Mouse (Mus musculus) midbrain, embryonic 15.5 days (tissue): Measurements from ENCODE around the gene Hes1. TPM values are rescaled to one million over a fixed set of nuclear protein-coding genes. Genes with fewer than 3 reads are reported as not detected.

Experiments used
- ATAC-seq: fragments of 200-750 bp; cut with Nextera tagmentation; replicated peaks from 2 replicates; pipeline ENCODE4 v1.8.0; 2017; ENCODE audit warnings: moderate TSS enrichment
- H3K27ac ChIP-seq: fragments of 300-500 bp; sonication (generic); 2 replicates; pipeline ENCODE4 v1.5.1; 2015; ENCODE audit warnings: mild to moderate bottlenecking, inconsistent platforms
- H3K27me3 ChIP-seq: fragments of 300-500 bp; sonication (generic); replicated peaks from 2 replicates; pipeline ENCODE4 v1.6.1; 2015; ENCODE audit warnings: inconsistent platforms
- H3K36me3 ChIP-seq: fragments of 300-500 bp; sonication (generic); replicated peaks from 2 replicates; pipeline ENCODE4 v1.6.1; 2015; ENCODE audit warnings: inconsistent platforms
- H3K4me1 ChIP-seq: fragments of 300-500 bp; sonication (generic); 2 replicates; pipeline ENCODE4 v1.6.1; 2015; ENCODE audit warnings: inconsistent platforms
- H3K4me2 ChIP-seq: fragments of 300-500 bp; sonication (generic); 2 replicates; pipeline ENCODE4 v1.6.1; 2015; ENCODE audit warnings: inconsistent platforms, mild to moderate bottlenecking, moderate library complexity
- H3K4me3 ChIP-seq: fragments of 300-500 bp; sonication (generic); 2 replicates; pipeline ENCODE4 v1.5.1; 2015; ENCODE audit warnings: mild to moderate bottlenecking, inconsistent platforms
- H3K9ac ChIP-seq: fragments of 300-500 bp; sonication (generic); 2 replicates; pipeline ENCODE4 v1.6.1; 2015; ENCODE audit warnings: mild to moderate bottlenecking, inconsistent platforms
- H3K9me3 ChIP-seq: fragments of 300-500 bp; sonication (generic); 2 replicates; pipeline ENCODE4 v1.6.1; 2016; ENCODE audit warnings: inconsistent platforms
- WGBS: fragments of 180-500 bp; shearing (Covaris S2); methylation state at CpG from one replicate; pipeline ENCODE4 v1.1.7; 2015; ENCODE audit warnings: mixed read lengths; 5-methylcytosine and 5-hydroxymethylcytosine counted together
- polyA plus RNA-seq: library from polyadenylated mRNA; unstranded; fragments of >200 nt; fragmentation: Nextera tagmentation; extraction: Ambion mirVana; gene quantifications from 2 replicates; pipeline ENCODE4 v1.2.1, GENCODE M21; 2015

Hes1 gene
- polyA plus RNA-seq, 1 experiment from 2014 or later = 12.4 TPM

- WGBS = under 1% methylated on average over 38 of the region's 38 CpGs
- Histone ChIP-seq H3K4me3 (peak overlapping the region; percentile 53), H3K36me3 (no peaks in the 10 kb centered on the region), H3K4me2 (peak overlapping the region; percentile 99), H3K9ac (peak overlapping the region; percentile 44), H3K27ac (peak overlapping the region; percentile 58), H3K4me1 (peaks cover 61% of the 10 kb centered on the region), H3K9me3 (no peaks in the 10 kb centered on the region), H3K27me3 (peaks cover 27% of the 10 kb centered on the region)
- no peak for ATAC-seq
These were observed 2.1 kb downstream of the Hes1 start for GRCm38 (mm10) chr16:30066184-30066851.

DNA sequence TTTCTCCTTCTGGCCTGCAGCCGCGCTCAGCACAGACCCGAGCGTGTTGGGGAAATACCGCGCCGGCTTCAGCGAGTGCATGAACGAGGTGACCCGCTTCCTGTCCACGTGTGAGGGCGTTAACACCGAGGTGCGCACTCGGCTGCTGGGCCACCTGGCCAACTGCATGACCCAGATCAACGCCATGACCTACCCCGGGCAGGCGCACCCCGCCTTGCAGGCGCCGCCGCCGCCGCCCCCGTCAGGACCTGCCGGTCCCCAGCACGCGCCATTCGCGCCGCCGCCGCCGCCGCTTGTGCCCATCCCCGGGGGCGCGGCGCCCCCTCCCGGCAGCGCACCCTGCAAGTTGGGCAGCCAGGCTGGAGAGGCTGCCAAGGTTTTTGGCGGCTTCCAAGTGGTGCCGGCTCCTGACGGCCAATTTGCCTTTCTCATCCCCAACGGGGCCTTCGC lies 2.7 kb downstream of the Hes1 start:
- no peak for ATAC-seq
- peak overlapping the region; percentile 53 for H3K4me3 ChIP-seq

GRCm38 (mm10) chr16:30068041-30069020 lies 4.1 kb downstream of the Hes1 start:
- 3% methylated on average over 35 of the region's 36 CpGs for WGBS
- no peaks in the 10 kb centered on the region for H3K36me3 ChIP-seq
- H3K27me3 ChIP-seq = peaks cover 28% of the 10 kb centered on the region
- ATAC-seq = no peak
- peak overlapping the region; percentile 19 for H3K4me3 ChIP-seq
- H3K9ac ChIP-seq = peak overlapping the region; percentile 17; the same call in 1 of the 2 replicates
- no peak overlapping the region for H3K27ac ChIP-seq
- no peaks in the 10 kb centered on the region for H3K9me3 ChIP-seq
- peaks cover 50% of the 10 kb centered on the region for H3K4me1 ChIP-seq
- H3K4me2 ChIP-seq = peak overlapping the region; percentile 46

More for the DNA sequence above, 2.7 kb downstream of the Hes1 start:
- under 1% methylated on average over 43 of the region's 46 CpGs for WGBS
- Histone ChIP-seq H3K9me3 (no peaks in the 10 kb centered on the region), H3K9ac (peak overlapping the region; percentile 44), H3K27ac (peak overlapping the region; percentile 58; the same call in 1 of the 2 replicates), H3K36me3 (no peaks in the 10 kb centered on the region), H3K4me1 (peaks cover 61% of the 10 kb centered on the region), H3K4me2 (peak overlapping the region; percentile 99), H3K27me3 (peaks cover 25% of the 10 kb centered on the region)

DNA sequence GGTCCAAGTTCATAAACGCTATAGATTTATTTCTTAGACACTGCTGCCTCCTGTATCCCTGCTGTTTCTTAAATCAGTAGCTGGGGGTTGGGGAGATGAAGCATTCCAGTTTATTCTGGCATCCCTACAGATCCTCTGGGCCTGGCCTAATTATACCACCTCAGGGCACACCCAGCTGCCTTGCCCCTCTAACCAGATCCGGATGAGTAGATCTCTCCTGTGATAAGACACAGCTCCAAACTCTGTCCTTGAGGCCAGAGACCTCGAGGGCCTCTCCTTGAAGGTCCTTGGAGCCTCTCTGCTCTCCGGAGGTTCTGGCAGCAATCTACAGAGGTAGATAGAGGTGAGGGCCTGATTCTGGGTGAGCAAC lies 5.4 kb downstream of the Hes1 start:
- peaks cover 33% of the 10 kb centered on the region for H3K27me3 ChIP-seq
- peaks cover 46% of the 10 kb centered on the region for H3K4me1 ChIP-seq
- no peak for ATAC-seq
- H3K9ac ChIP-seq = no peak overlapping the region
- H3K27ac ChIP-seq = peak overlapping the region; percentile 70
- peak overlapping the region; percentile 45 for H3K4me3 ChIP-seq
- peak overlapping the region; percentile 94 for H3K4me2 ChIP-seq
- WGBS = 5% methylated on average over 4 of the region's 4 CpGs
- no peaks in the 10 kb centered on the region for H3K36me3 ChIP-seq
- no peaks in the 10 kb centered on the region for H3K9me3 ChIP-seq

GRCm38 (mm10) chr16:30069950-30070770 lies 6.0 kb downstream of the Hes1 start:
- peak; percentile 56 for ATAC-seq
- H3K36me3 ChIP-seq = no peaks in the 10 kb centered on the region
- peak overlapping the region; percentile 48 for H3K9ac ChIP-seq
- H3K27me3 ChIP-seq = peaks cover 30% of the 10 kb centered on the region
- H3K9me3 ChIP-seq = no peaks in the 10 kb centered on the region
- H3K4me3 ChIP-seq = peak overlapping the region; percentile 45
- under 1% methylated on average over 53 of the region's 82 CpGs for WGBS
- peak overlapping the region; percentile 94 for H3K4me2 ChIP-seq
- peak overlapping the region; percentile 70 for H3K27ac ChIP-seq
- peaks cover 41% of the 10 kb centered on the region for H3K4me1 ChIP-seq

DNA sequence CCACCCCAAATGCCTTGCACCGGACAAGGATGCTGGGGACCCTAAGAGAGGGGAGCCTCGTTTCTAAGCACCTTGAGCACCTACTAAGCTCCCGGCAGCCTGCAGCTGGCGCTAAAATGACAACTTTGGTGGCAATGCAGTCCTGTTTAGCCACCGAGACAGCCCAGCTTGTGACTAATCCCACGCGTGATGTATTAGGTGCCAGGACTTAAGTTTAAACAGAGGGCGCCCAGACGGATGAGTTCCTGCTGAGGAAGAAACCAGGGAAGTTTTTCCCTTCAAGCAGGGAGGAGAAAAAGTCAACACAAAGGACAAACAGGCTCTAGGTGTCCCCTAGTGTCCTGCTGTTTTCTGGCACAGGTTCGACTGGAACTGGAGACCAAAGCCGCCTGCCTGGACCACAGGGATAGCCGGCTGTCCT lies 6.6 kb downstream of the Hes1 start:
- 2% methylated on average over 12 of the region's 12 CpGs for WGBS
- peak overlapping the region; percentile 70; the same call in 1 of the 2 replicates for H3K27ac ChIP-seq
- peaks cover 38% of the 10 kb centered on the region for H3K4me1 ChIP-seq
- no peak for ATAC-seq
- no peaks in the 10 kb centered on the region for H3K36me3 ChIP-seq
- no peaks in the 10 kb centered on the region for H3K9me3 ChIP-seq
- peak overlapping the region; percentile 94 for H3K4me2 ChIP-seq
- peak overlapping the region; percentile 48; the same call in 1 of the 2 replicates for H3K9ac ChIP-seq
- H3K27me3 ChIP-seq = peaks cover 29% of the 10 kb centered on the region
- H3K4me3 ChIP-seq = peak overlapping the region; percentile 45

GRCm38 (mm10) chr16:30073317-30073716 lies 9.1 kb downstream of the Hes1 start:
- Histone ChIP-seq H3K4me3 (no peak overlapping the region), H3K4me2 (no peak overlapping the region), H3K9ac (no peak overlapping the region), H3K4me1 (peaks cover 18% of the 10 kb centered on the region), H3K36me3 (no peaks in the 10 kb centered on the region), H3K27me3 (peaks cover 33% of the 10 kb centered on the region), H3K9me3 (no peaks in the 10 kb centered on the region), H3K27ac (no peak overlapping the region)
- no peak for ATAC-seq
- 98% methylated on average over 1 of the region's 1 CpGs for WGBS

DNA sequence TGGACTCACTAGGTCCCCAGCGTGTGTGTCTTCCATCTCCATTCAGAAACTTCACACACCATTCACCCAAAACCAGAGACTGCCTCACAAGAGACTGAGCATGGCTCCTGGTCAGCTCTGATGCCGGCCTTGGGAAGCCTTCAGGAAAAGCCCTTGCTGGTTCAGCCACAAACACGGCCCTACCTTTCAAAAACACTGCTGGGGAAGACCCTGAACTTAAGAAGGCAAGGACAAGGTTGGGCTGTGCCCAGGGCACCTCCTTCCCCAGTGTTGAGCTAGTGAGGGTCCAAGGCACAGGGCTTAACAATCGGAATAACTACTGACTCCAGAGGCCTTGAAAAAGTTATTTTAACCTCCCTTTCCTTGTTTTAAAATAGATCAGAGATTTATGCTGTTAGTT lies 17.3 kb downstream of the Hes1 start:
- no peak for ATAC-seq
- Histone ChIP-seq H3K27ac (no peak overlapping the region), H3K4me1 (no peaks in the 10 kb centered on the region), H3K36me3 (no peaks in the 10 kb centered on the region), H3K4me2 (no peak overlapping the region), H3K9ac (no peak overlapping the region), H3K27me3 (peaks cover 10% of the 10 kb centered on the region), H3K9me3 (no peaks in the 10 kb centered on the region), H3K4me3 (no peak overlapping the region)
- 68% methylated on average over 4 of the region's 4 CpGs for WGBS

GRCm38 (mm10) chr16:30081980-30082379 lies 17.8 kb downstream of the Hes1 start:
- no peaks in the 10 kb centered on the region for H3K36me3 ChIP-seq
- no peak overlapping the region for H3K27ac ChIP-seq
- no peak overlapping the region for H3K4me3 ChIP-seq
- H3K4me2 ChIP-seq = no peak overlapping the region
- no peak for ATAC-seq
- H3K9ac ChIP-seq = no peak overlapping the region
- H3K27me3 ChIP-seq = peaks cover 6% of the 10 kb centered on the region
- 73% methylated on average over 4 of the region's 4 CpGs for WGBS
- H3K4me1 ChIP-seq = no peaks in the 10 kb centered on the region
- H3K9me3 ChIP-seq = no peaks in the 10 kb centered on the region

DNA sequence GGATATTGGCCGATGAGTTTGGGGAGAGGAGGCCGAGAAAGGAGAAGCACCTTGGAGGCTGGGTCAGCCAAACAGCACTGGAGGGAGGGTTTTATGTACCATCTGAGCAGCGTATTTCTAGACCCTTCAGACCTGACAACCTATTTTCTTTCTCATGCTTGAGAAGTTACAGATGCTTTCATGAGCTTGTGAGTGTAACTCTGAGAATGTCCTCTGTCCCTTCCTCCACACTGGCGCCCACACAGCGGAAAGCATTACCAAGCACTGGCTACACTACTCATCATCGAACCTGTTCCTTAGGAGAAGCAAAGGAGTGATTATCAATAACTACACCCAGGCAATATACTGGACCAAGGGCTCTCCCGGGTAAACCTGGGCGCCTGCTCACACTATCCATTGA lies 18.8 kb downstream of the Hes1 start:
- WGBS = 97% methylated on average over 8 of the region's 8 CpGs

GRCm38 (mm10) chr16:30083536-30083935 lies 19.4 kb downstream of the Hes1 start:
- Histone ChIP-seq H3K9ac (no peak overlapping the region), H3K9me3 (no peaks in the 10 kb centered on the region), H3K4me2 (no peak overlapping the region), H3K36me3 (no peaks in the 10 kb centered on the region), H3K27me3 (peaks cover 4% of the 10 kb centered on the region; the same call in 1 of the 2 replicates), H3K4me3 (no peak overlapping the region), H3K4me1 (no peaks in the 10 kb centered on the region), H3K27ac (no peak overlapping the region)
- ATAC-seq = no peak
- WGBS = 72% methylated on average over 3 of the region's 3 CpGs

More for the DNA sequence above, 18.8 kb downstream of the Hes1 start:
- H3K4me2 ChIP-seq = no peak overlapping the region
- H3K9ac ChIP-seq = no peak overlapping the region
- H3K9me3 ChIP-seq = no peaks in the 10 kb centered on the region
- H3K36me3 ChIP-seq = no peaks in the 10 kb centered on the region
- no peak overlapping the region for H3K27ac ChIP-seq
- peaks cover 4% of the 10 kb centered on the region; the same call in 1 of the 2 replicates for H3K27me3 ChIP-seq
- ATAC-seq = no peak
- H3K4me3 ChIP-seq = no peak overlapping the region
- no peaks in the 10 kb centered on the region for H3K4me1 ChIP-seq
